Mouse (Mus musculus) midbrain, postnatal 0 days (tissue): ENCODE results near the gene Asap2. TPM values are rescaled to one million over a fixed set of nuclear protein-coding genes. Genes with fewer than 3 reads are reported as not detected.
A peak's percentile ranks its signal among the peaks of the same experiment; 100 is the strongest.

Source experiments
- ATAC-seq: fragments of 200-750 bp; cut with Nextera tagmentation; 2 replicates; pipeline ENCODE4 v1.8.0; 2017; ENCODE audit warnings: moderate number of reproducible peaks, mild to moderate bottlenecking, moderate TSS enrichment, moderate library complexity; ENCODE audit not compliant: low FRiP score
- DNase-seq: peaks from one replicate; pipeline ENCODE4 v3.0.0-alpha.2; 2015; ENCODE audit warnings: low spot score
- H3K27ac ChIP-seq: fragments of 300-500 bp; sonication (generic); 2 replicates; pipeline ENCODE4 v1.5.1; 2014; ENCODE audit warnings: low read depth, mild to moderate bottlenecking, low read length, mixed read lengths
- H3K27me3 ChIP-seq: fragments of 300-500 bp; sonication (generic); 2 replicates; pipeline ENCODE4 v1.6.1; 2014; ENCODE audit warnings: low read length, control low read depth, mixed read lengths; ENCODE audit not compliant: insufficient read depth
- H3K36me3 ChIP-seq: fragments of 300-500 bp; sonication (generic); 2 replicates; pipeline ENCODE4 v1.6.1; 2014; ENCODE audit warnings: low read length, control low read depth, mixed read lengths; ENCODE audit not compliant: insufficient read depth
- H3K4me1 ChIP-seq: fragments of 300-500 bp; sonication (generic); 2 replicates; pipeline ENCODE4 v1.6.1; 2014; ENCODE audit warnings: mild to moderate bottlenecking, control low read depth, antibody characterized with exemption, low read length, mixed read lengths; ENCODE audit not compliant: insufficient read depth
- H3K4me2 ChIP-seq: fragments of 300-500 bp; sonication (generic); 2 replicates; pipeline ENCODE4 v1.6.1; 2014; ENCODE audit warnings: low read depth, mild to moderate bottlenecking, low read length, mixed read lengths; ENCODE audit not compliant: poor library complexity, severe bottlenecking
- H3K4me3 ChIP-seq: fragments of 300-500 bp; sonication (generic); 2 replicates; pipeline ENCODE4 v1.5.1; 2014; ENCODE audit warnings: low read depth, mild to moderate bottlenecking, low read length, moderate library complexity
- H3K9ac ChIP-seq: fragments of 300-500 bp; sonication (generic); replicated peaks from 2 replicates; pipeline ENCODE4 v1.6.1; 2014; ENCODE audit warnings: mild to moderate bottlenecking, low read length, moderate library complexity, mixed read lengths; ENCODE audit not compliant: poor library complexity, severe bottlenecking
- H3K9me3 ChIP-seq: fragments of 300-500 bp; sonication (generic); 2 replicates; pipeline ENCODE4 v1.6.1; 2016; ENCODE audit warnings: low read length, control low read depth
- CTCF ChIP-seq: IDR thresholded peaks from 2 replicates; pipeline ENCODE4 v1.5.1; 2016; ENCODE audit warnings: antibody characterized with exemption, mild to moderate bottlenecking
- WGBS: fragments of 180-500 bp; shearing (Covaris S2); extraction: QIAGEN DNeasy Blood & Tissue Kit; methylation state at CpG from one replicate; pipeline ENCODE4 v1.1.7; 2014; 5-methylcytosine and 5-hydroxymethylcytosine counted together
- polyA plus RNA-seq: library from polyadenylated mRNA; unstranded; fragments of >200 nt; fragmentation: Nextera tagmentation; extraction: Ambion mirVana; gene quantifications from 2 replicates; pipeline ENCODE4 v1.2.1, GENCODE M21; 2015
- total RNA-seq: library from RNA; depleted of rRNA; stranded (reverse); fragments of >200 nt; gene quantifications from 2 replicates; pipeline ENCODE4 v1.2.3, GENCODE M21; 2014

The Asap2 gene
- total and polyA plus RNA-seq, 2 experiments from 2014 or later, result 14.7 to 21.3 TPM

DNA sequence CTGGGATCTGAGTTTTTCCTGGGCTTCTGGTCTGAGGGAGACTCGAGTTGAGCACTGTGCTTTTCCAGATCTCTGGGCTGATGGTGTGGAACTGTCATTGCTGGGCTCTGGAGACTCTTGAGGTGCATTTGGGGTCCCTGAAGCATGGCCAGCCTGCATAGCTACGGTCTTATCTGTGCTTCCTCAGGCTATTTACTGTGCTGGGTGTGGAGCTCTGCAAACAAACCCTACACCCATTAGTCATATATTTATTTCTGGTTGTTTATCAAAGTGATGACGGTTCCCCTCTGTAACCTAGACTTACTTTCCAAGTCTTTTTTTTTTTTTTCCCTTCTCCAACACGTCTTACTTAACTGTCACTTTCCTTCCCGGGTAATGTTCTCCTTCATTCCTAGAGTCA is 154.3 kb downstream of the Asap2 start:
- H3K4me3 ChIP-seq, result no peak overlapping the region
- 0 out of 2 replicates have a peak, but pooled peaks cover under 1% of the 10 kb centered on the region for H3K4me1 ChIP-seq
- WGBS, result 90% methylated on average over 5 of the region's 5 CpGs
- no peak for TF ChIP-seq CTCF
- H3K27ac ChIP-seq, result no peak overlapping the region
- H3K27me3 ChIP-seq, result no peaks in the 10 kb centered on the region
- H3K9ac ChIP-seq, result no peak overlapping the region
- DNase-seq (no peak), ATAC-seq (no peak)
- H3K36me3 ChIP-seq, result peaks cover 3% of the 10 kb centered on the region; the same call in 1 of the 2 replicates
- H3K9me3 ChIP-seq, result no peaks in the 10 kb centered on the region
- H3K4me2 ChIP-seq, result no peak overlapping the region

DNA sequence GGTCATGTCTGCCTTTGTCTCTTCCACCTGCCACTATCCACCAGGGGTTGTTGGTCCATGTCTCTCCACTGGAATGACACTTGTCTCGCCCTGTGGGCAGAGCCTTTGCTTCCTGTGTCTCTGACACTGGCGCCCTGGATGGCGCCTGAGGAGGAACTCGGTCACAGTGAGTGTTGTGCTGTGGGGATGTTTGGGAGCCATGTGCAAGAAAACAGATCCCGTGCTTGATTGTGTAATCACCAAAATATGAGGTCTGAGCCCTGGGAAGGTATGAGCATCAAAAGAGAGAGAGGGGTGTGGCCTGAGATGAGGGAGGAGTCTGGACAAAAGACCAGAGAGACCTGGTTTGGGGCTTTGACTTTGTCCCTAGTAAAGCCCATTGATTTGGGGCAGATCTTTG is 154.8 kb downstream of the Asap2 start:
- TF ChIP-seq CTCF, result no peak
- ATAC-seq (no peak), DNase-seq (no peak)
- H3K9me3 ChIP-seq, result no peaks in the 10 kb centered on the region
- 94% methylated on average over 5 of the region's 5 CpGs for WGBS
- no peaks in the 10 kb centered on the region for H3K4me1 ChIP-seq
- H3K27me3 ChIP-seq, result no peaks in the 10 kb centered on the region
- H3K36me3 ChIP-seq, result peaks cover 3% of the 10 kb centered on the region; the same call in 1 of the 2 replicates
- H3K4me2 ChIP-seq, result no peak overlapping the region
- H3K4me3 ChIP-seq, result no peak overlapping the region
- H3K27ac ChIP-seq, result no peak overlapping the region
- H3K9ac ChIP-seq, result no peak overlapping the region

DNA sequence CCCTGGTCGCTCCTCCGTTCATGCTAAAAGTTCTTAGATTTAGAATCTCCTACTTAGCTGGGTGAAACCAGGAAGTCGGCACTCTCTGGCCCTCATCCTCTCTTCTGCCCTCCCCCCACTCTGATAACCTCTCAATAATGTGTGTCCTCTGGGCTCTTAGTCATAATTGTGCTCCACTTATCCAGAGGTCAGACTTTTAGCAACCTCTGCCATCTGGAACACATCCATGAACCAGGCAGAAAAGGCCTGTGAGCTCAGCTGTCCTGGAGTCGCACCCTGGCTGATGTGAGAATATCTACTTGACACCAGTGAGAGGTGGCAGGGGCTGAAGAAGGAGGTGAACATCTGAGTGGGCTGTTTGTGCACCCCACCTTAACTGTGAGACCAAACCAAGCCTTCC is 156.6 kb downstream of the Asap2 start:
- DNase-seq (no peak), ATAC-seq (no peak)
- Histone ChIP-seq H3K4me1 (no peaks in the 10 kb centered on the region), H3K27me3 (no peaks in the 10 kb centered on the region), H3K4me2 (no peak overlapping the region), H3K36me3 (peaks cover 3% of the 10 kb centered on the region; the same call in 1 of the 2 replicates), H3K4me3 (no peak overlapping the region), H3K9ac (no peak overlapping the region), H3K9me3 (no peaks in the 10 kb centered on the region), H3K27ac (no peak overlapping the region)
- no peak for TF ChIP-seq CTCF
- 82% methylated on average over 4 of the region's 4 CpGs for WGBS

DNA sequence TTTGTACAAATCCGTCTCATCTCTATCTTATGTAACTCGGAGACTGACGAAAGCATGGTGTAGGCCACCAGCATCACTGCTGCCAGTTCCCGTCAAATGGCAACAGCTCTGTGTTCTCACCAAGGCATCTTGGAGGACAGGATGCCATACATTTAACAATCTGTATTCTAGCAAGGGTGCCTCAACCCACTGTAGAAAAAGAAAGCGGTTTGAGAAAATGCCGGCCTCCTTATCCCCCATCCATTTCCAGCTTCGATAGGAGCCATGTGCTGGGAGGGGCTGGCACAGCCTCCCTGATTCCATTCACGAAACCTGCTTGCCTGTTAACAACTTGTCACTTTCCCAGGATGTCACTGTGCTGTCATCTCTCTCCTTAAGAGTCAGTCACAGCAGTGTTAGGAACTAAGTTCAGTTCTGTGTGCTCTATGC is 163.0 kb downstream of the Asap2 start:
- no peak for DNase-seq
- WGBS, result 71% methylated on average over 8 of the region's 8 CpGs
- H3K27ac ChIP-seq, result 0 out of 2 replicates have a peak overlapping the region, but pooled peaks have one; percentile 18
- H3K4me1 ChIP-seq, result peaks cover 5% of the 10 kb centered on the region; the same call in 1 of the 2 replicates
- ATAC-seq, result no peak
- H3K4me3 ChIP-seq, result no peak overlapping the region
- no peak overlapping the region for H3K9ac ChIP-seq
- H3K36me3 ChIP-seq, result no peaks in the 10 kb centered on the region
- no peak for TF ChIP-seq CTCF
- H3K9me3 ChIP-seq, result no peaks in the 10 kb centered on the region
- no peaks in the 10 kb centered on the region for H3K27me3 ChIP-seq
- H3K4me2 ChIP-seq, result no peak overlapping the region

DNA sequence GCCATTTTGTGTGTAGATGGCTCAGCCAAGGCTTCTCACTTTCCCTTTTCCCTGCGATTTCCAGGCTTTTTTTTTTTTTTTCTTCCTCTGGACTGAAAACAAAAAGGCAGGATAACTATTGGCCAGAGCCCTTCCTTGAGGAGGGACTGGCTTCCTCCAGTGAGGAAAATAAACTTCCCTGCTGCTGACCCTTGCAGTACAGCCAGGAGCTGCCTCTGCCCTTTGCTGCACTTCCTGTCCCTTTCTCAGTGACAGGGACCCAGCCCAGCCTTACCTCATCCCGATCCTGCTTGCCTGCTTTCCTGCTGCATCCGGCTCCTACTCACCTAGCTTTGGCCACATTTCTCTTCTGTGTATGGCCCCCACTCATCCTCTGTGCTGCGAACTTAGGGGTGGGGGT is 164.8 kb downstream of the Asap2 start:
- TF ChIP-seq CTCF, result no peak
- Histone ChIP-seq H3K27me3 (no peaks in the 10 kb centered on the region), H3K9me3 (no peaks in the 10 kb centered on the region), H3K9ac (no peak overlapping the region), H3K27ac (no peak overlapping the region), H3K4me2 (no peak overlapping the region), H3K4me3 (no peak overlapping the region), H3K4me1 (peaks cover 5% of the 10 kb centered on the region; the same call in 1 of the 2 replicates), H3K36me3 (no peaks in the 10 kb centered on the region)
- ATAC-seq (no peak), DNase-seq (no peak)
- WGBS, result 83% methylated on average over 4 of the region's 4 CpGs

DNA sequence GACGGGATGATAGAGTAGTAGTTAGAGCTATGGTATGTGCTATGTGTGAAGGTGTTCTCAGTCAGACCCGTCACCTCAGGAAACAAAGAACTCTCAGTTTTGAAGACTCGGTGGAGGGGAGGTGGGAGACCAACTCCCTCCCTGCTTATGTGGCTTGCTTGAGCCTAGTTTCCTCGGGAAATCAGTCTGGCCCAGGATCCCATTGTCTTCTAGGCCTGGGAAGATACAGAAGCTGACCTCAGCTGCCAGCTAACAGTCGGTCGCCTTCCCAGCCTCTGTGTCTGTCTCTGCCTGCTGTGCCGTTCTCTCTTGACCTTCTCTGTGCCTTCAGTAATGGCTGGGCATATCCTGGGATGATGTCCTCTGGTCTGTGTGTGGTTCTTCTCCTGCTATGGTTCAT is 169.0 kb downstream of the Asap2 start:
- no peaks in the 10 kb centered on the region for H3K9me3 ChIP-seq
- no peak overlapping the region for H3K9ac ChIP-seq
- H3K4me1 ChIP-seq, result no peaks in the 10 kb centered on the region; the same call in 1 of the 2 replicates
- H3K4me2 ChIP-seq, result no peak overlapping the region
- H3K4me3 ChIP-seq, result no peak overlapping the region
- H3K27ac ChIP-seq, result no peak overlapping the region
- no peaks in the 10 kb centered on the region for H3K36me3 ChIP-seq
- no peak for ATAC-seq
- no peak for DNase-seq
- WGBS, result 60% methylated on average over 7 of the region's 7 CpGs
- H3K27me3 ChIP-seq, result no peaks in the 10 kb centered on the region
- no peak for TF ChIP-seq CTCF
